Mouse (Mus musculus) heart, embryonic 16.5 days (tissue): ENCODE data around the gene Degs1. TPM values are rescaled to one million over a fixed set of nuclear protein-coding genes. Genes with fewer than 3 reads are reported as not detected.
A peak's percentile ranks its signal among the peaks of the same experiment; 100 is the strongest.

Source experiments
- ATAC-seq: fragments of 200-750 bp; cut with Nextera tagmentation; replicated peaks from 2 replicates; pipeline ENCODE4 v1.8.0; 2017; ENCODE audit warnings: moderate number of reproducible peaks; ENCODE audit not compliant: insufficient read depth, low FRiP score; ENCODE audit errors: extremely low read depth
- H3K27ac ChIP-seq: fragments of 300-500 bp; sonication (generic); 2 replicates; pipeline ENCODE4 v1.5.1; 2014; ENCODE audit warnings: mild to moderate bottlenecking, low read length, control low read depth, moderate library complexity
- H3K27me3 ChIP-seq: fragments of 300-500 bp; sonication (generic); 2 replicates; pipeline ENCODE4 v1.6.1; 2014; ENCODE audit warnings: low read length, mixed read lengths; ENCODE audit not compliant: control insufficient read depth, insufficient read depth
- H3K36me3 ChIP-seq: fragments of 300-500 bp; sonication (generic); 2 replicates; pipeline ENCODE4 v1.6.1; 2014; ENCODE audit not compliant: control insufficient read depth, insufficient read depth
- H3K4me1 ChIP-seq: fragments of 300-500 bp; sonication (generic); 2 replicates; pipeline ENCODE4 v1.6.1; 2014; ENCODE audit warnings: low read length, mixed read lengths; ENCODE audit not compliant: control insufficient read depth, insufficient read depth
- H3K4me2 ChIP-seq: fragments of 300-500 bp; sonication (generic); 2 replicates; pipeline ENCODE4 v1.6.1; 2014; ENCODE audit warnings: low read depth, mild to moderate bottlenecking, control low read depth, low read length
- H3K4me3 ChIP-seq: fragments of 300-500 bp; sonication (generic); 2 replicates; pipeline ENCODE4 v1.5.1; 2014; ENCODE audit warnings: mild to moderate bottlenecking, control low read depth, low read length
- H3K9ac ChIP-seq: fragments of 300-500 bp; sonication (generic); 2 replicates; pipeline ENCODE4 v1.6.1; 2014; ENCODE audit warnings: low read length, control low read depth
- H3K9me3 ChIP-seq: fragments of 300-500 bp; sonication (generic); replicated peaks from 2 replicates; pipeline ENCODE4 v1.6.1; 2016; ENCODE audit warnings: low read length; ENCODE audit not compliant: control insufficient read depth
- whole genome bisulfite sequencing: fragments of 180-500 bp; shearing (Covaris S2); extraction: QIAGEN DNeasy Blood & Tissue Kit; methylation state at CpG from one replicate; pipeline ENCODE4 v1.1.7; 2014; 5-methylcytosine and 5-hydroxymethylcytosine counted together
- polyA plus RNA-seq: library from polyadenylated mRNA; unstranded; fragments of >200 nt; fragmentation: Nextera tagmentation; extraction: Ambion mirVana; gene quantifications from 2 replicates; pipeline ENCODE4 v1.2.1, GENCODE M21; 2015

The Degs1 gene
- 165 and 187 TPM in 2 replicates for polyA plus RNA-seq

DNA sequence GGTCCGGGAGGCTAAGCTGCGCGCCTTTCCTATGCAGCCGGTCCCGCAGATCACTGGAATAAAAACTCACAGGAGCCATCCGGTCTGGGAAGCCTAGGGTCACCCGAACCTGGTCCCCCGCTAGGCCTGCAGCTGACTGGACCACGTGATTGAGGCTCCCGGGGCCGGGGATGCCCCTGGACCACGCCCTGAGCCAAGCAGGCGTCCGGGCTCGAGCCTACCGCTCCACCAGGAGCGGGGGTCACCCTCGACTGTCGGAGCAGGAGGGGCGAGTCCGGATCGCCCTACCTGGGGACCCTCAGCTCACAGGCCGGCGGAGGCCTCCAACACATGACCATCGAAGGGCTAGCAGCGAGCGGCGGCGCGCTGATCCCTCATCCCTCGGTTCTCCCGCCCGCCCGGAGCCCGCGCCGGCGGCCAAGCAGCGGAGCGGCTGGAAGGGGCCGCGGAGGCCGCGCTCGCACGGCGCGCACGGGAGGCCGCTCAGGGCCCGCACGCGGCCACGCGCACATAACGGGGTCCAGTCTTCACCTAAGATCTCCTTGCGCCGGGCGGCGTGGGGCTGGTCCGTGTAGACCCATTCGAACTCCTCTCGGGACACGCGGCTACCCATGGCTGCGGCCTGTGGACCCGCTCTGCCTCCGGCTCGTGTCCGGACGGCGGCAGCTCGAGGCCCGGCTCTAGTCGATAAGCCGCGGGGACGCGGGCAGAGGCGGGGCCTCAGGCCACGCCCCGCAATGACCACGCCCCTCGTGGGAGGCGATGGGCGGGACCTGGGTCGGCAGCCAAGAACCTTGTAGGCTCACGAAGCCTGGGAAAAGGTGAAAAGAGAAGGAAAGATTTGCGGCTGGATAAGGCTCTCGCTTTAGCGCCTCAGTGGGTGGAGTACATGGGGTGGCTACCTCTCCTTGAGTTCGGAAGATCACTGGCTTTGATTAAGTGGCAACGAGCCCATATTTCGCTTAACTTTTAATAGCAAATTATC, at the start of gene Degs1:
Degs1 (minus strand) TSS at position 714 of the 985 bp plus-strand sequence.
- H3K27ac ChIP-seq = peak within 1 kb of the TSS; percentile 93
- no peaks in the 10 kb centered on the region for H3K9me3 ChIP-seq
- peak within 1 kb of the TSS; percentile 77 for H3K4me2 ChIP-seq
- peak within 1 kb of the TSS; percentile 72 for H3K4me3 ChIP-seq
- peaks cover 16% of the 10 kb centered on the region for H3K4me1 ChIP-seq
- ATAC-seq = peak; percentile 90
- peak within 1 kb of the TSS; percentile 91 for H3K9ac ChIP-seq
- no peaks in the 10 kb centered on the region for H3K27me3 ChIP-seq
- H3K36me3 ChIP-seq = peaks cover 12% of the 10 kb centered on the region
- under 1% methylated on average over 94 of the region's 94 CpGs for WGBS

DNA sequence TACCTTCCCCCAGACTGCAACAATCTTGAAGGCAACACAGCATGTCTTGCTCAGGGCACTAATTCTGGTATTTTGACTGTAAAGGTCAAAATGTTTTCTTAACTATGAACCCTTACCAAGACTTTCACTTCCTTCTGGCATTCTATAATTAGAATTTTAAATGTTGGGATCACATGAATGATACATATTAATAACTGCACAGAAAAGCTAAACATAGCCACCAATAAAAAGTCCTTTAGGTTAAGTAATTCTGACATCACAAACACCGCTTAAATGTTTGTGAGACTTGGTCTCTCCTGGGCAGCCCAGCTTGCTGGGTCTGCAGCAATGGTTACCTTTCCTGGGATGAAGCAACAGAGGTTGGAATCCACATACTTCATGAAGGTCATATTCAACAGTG, 43.3 kb upstream of the Degs1 start:
- Histone ChIP-seq H3K9ac (no peak overlapping the region), H3K4me2 (no peak overlapping the region), H3K27me3 (no peaks in the 10 kb centered on the region), H3K4me3 (no peak overlapping the region), H3K27ac (no peak overlapping the region), H3K9me3 (no peaks in the 10 kb centered on the region), H3K36me3 (peaks cover 51% of the 10 kb centered on the region), H3K4me1 (no peaks in the 10 kb centered on the region)
- WGBS = 93% methylated on average over 1 of the region's 1 CpGs
- ATAC-seq = no peak

DNA sequence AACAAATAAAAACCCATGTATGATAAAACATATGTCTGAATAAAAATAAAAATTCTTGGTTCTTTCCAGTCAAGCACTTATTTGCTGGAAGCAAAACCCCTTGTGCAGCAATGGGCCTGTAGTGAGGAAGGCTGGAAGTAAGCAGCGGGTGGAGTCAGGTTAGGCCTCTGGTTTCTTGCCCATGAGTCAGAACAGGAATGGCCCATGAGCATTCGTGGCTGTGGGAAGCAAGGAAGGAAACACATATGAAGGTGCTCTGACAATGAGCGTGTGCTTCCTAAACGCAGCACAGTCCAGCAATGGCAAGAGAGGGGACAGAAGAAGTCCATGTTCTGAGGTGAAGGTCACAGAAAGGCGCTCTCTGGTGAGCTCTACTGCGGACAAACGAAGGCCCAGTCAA, 41.9 kb upstream of the Degs1 start:
- no peak overlapping the region for H3K27ac ChIP-seq
- H3K4me1 ChIP-seq = no peaks in the 10 kb centered on the region
- WGBS = 93% methylated on average over 7 of the region's 7 CpGs
- no peak overlapping the region for H3K4me3 ChIP-seq
- H3K27me3 ChIP-seq = no peaks in the 10 kb centered on the region
- H3K4me2 ChIP-seq = no peak overlapping the region
- H3K9me3 ChIP-seq = no peaks in the 10 kb centered on the region
- no peak overlapping the region for H3K9ac ChIP-seq
- peaks cover 50% of the 10 kb centered on the region for H3K36me3 ChIP-seq
- ATAC-seq = no peak

DNA sequence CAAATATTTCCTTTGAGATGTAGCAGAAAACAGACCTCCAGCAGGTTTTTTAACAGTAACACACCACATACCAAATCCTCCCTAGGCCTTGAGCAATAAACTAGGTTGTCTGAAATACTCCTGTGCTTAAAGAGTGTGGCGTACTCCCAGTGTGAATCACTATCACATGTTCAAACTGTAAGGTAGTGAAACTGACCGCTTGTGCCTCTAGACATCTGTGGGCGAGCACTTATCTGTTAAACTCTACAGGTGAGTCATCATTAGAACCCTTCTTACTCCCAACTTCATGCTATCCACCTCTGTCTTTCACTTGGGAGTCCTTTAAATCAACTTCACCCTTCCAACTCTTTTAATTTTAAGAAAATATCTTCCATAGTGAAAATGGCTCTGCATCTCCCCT, 40.5 kb upstream of the Degs1 start:
- no peak overlapping the region for H3K27ac ChIP-seq
- H3K9me3 ChIP-seq = no peaks in the 10 kb centered on the region
- no peak overlapping the region for H3K4me3 ChIP-seq
- ATAC-seq = no peak
- peaks cover 50% of the 10 kb centered on the region for H3K36me3 ChIP-seq
- H3K9ac ChIP-seq = no peak overlapping the region
- no peaks in the 10 kb centered on the region for H3K4me1 ChIP-seq
- H3K4me2 ChIP-seq = no peak overlapping the region
- 97% methylated on average over 3 of the region's 3 CpGs for WGBS
- no peaks in the 10 kb centered on the region for H3K27me3 ChIP-seq

DNA sequence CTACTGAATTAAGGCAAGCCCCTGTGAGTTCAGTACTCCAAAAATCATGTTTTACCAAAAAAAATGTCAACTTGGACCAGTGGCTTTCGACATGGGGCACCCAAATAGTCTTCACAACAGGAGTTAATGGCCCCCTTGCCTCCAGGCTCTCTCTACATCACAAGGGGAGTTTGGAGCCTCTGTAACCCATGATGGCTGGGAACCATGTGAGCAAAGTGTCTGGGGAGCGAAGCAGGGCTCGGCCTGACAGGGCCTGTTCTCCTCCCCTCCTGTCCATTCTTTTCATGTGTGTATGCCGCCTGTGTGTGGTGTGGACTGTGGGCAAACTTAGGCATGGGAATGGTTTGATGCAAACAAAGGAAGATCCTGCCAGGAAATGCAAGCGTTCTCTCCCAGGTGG, 31.6 kb upstream of the Degs1 start:
- Histone ChIP-seq H3K27ac (no peak overlapping the region), H3K9ac (no peak overlapping the region), H3K4me2 (no peak overlapping the region), H3K9me3 (peaks cover 3% of the 10 kb centered on the region; the same call in 1 of the 2 replicates), H3K27me3 (no peaks in the 10 kb centered on the region), H3K36me3 (peaks cover 56% of the 10 kb centered on the region), H3K4me1 (no peaks in the 10 kb centered on the region), H3K4me3 (no peak overlapping the region)
- no peak for ATAC-seq
- 96% methylated on average over 5 of the region's 5 CpGs for WGBS

- no peaks in the 10 kb centered on the region for H3K27me3 ChIP-seq
- no peak overlapping the region for H3K9ac ChIP-seq
- peaks cover 3% of the 10 kb centered on the region; the same call in 1 of the 2 replicates for H3K9me3 ChIP-seq
- H3K4me2 ChIP-seq = no peak overlapping the region
- peaks cover 51% of the 10 kb centered on the region for H3K36me3 ChIP-seq
- whole genome bisulfite sequencing = 88% methylated on average over 8 of the region's 8 CpGs
- H3K27ac ChIP-seq = no peak overlapping the region
- H3K4me1 ChIP-seq = no peaks in the 10 kb centered on the region
- no peak overlapping the region for H3K4me3 ChIP-seq
- ATAC-seq = no peak
Observed at GRCm38 (mm10) chr1:182313181-182313580, 30.6 kb upstream of the Degs1 start.

DNA sequence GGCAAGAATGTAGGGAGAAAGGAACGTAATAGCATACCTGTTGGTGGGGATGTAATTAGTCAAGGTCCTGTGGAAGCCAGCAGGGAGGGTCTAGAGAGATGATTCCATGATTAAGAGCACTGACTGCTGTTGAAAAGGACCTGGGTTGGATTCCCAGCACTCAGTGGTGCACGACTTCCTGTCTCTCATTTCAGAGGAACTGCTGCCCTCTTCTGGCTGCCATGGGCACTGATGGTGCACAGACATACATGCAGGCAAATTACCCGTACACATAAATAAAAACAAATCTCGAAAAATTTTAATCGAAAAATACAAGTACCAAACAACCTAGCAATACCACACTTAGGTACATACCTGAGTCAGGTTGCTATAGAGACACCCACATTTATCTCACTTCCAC, 28.8 kb upstream of the Degs1 start:
- Histone ChIP-seq H3K36me3 (peaks cover 36% of the 10 kb centered on the region), H3K4me1 (no peaks in the 10 kb centered on the region), H3K4me2 (no peak overlapping the region), H3K4me3 (no peak overlapping the region), H3K9me3 (peaks cover 3% of the 10 kb centered on the region; the same call in 1 of the 2 replicates), H3K27me3 (no peaks in the 10 kb centered on the region), H3K9ac (no peak overlapping the region), H3K27ac (no peak overlapping the region)
- WGBS = 94% methylated on average over 5 of the region's 5 CpGs
- ATAC-seq = no peak

DNA sequence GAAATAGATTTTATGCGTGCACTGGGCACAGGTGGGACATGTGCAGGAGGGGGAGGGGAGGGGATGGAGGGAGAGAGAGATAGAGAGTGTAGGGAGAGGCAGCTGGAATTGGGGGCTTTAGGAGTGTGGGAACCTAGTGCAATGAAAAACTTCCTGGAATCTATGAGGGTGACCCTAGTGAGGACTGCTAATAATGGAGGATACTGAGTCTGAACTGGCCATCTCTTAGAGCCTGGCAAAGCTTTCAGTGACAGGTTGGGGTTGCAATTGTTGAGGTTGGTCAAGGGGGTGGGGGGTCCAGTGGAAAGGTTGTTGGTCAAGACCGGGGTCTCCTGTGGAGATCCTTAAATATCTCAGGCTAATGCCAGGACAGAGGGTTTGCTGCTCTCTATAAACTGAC, 27.7 kb upstream of the Degs1 start:
- peaks cover 3% of the 10 kb centered on the region; the same call in 1 of the 2 replicates for H3K9me3 ChIP-seq
- ATAC-seq = no peak

GRCm38 (mm10) chr1:182309403-182309802, 26.8 kb upstream of the Degs1 start:
- Histone ChIP-seq H3K4me3 (no peak overlapping the region), H3K27me3 (no peaks in the 10 kb centered on the region), H3K9ac (no peak overlapping the region), H3K36me3 (peaks cover 19% of the 10 kb centered on the region), H3K4me2 (no peak overlapping the region), H3K27ac (no peak overlapping the region), H3K4me1 (no peaks in the 10 kb centered on the region), H3K9me3 (peaks cover 3% of the 10 kb centered on the region; the same call in 1 of the 2 replicates)
- 73% methylated on average over 5 of the region's 5 CpGs for WGBS
- ATAC-seq = no peak

More for the DNA sequence above, 27.7 kb upstream of the Degs1 start:
- Histone ChIP-seq H3K9ac (no peak overlapping the region), H3K4me3 (no peak overlapping the region), H3K36me3 (peaks cover 28% of the 10 kb centered on the region), H3K4me2 (no peak overlapping the region), H3K27me3 (no peaks in the 10 kb centered on the region), H3K4me1 (no peaks in the 10 kb centered on the region), H3K27ac (no peak overlapping the region)
- 88% methylated on average over 2 of the region's 2 CpGs for WGBS
